In the genomic region with DNA sequence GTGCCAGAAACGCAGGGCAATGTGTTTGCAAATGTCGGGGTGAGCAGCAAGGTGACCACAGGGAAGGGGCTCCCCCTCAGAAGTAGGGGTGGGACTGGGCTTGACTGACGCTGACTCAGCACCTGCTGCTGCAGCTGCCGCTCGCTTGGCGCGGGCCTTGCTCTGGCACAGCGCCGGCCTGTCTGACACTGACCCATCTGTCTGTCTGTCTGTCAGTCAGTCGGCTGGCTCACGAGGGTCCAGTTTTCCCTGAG, we compare ENCODE assay signal across 9 mouse cellular contexts. TPM values are rescaled to one million over a fixed set of nuclear protein-coding genes. Genes with fewer than 3 reads are reported as not detected.
A peak's percentile ranks its signal among the peaks of the same experiment; 100 is the strongest.
DNase-seq lines count a peak whose midpoint lies in the region; ATAC-seq and TF ChIP-seq lines count a peak whose summit lies in the region.
"Had no signal": no experiment of that assay in that cellular context is flagged by ENCODE, and none has a peak within 500 bp of the region (broad histone marks: within the 10 kb centered on the region; RNA-seq: fewer than 3 reads in every experiment).

No protein-coding gene starts in this region.

- no peak for ATAC-seq in intestine, embryonic 14.5 days (replicated peaks; ENCODE audit: low FRiP score, low TSS enrichment, low read depth)
- 0 out of 2 replicates have a peak, but pooled peaks have one; percentile 4 for ATAC-seq in monocyte, adult 5-6 weeks (replicated peaks; ENCODE audit: insufficient number of reproducible peaks, low FRiP score, low TSS enrichment, poor library complexity, severe bottlenecking)

- H3K27me3 ChIP-seq in spleen, adult 2 months (ENCODE audit: control insufficient read depth, insufficient read depth, low read length): peaks cover 28% of the 10 kb centered on the region
- H3K27me3 ChIP-seq in intestine, embryonic 14.5 days (replicated peaks; ENCODE audit: control insufficient read depth, insufficient read depth, low read length): peaks cover 26% of the 10 kb centered on the region; the same call in 1 of the 2 replicates

- TF ChIP-seq POLR2A in spleen, adult 2 months (IDR thresholded peaks at IDR 0.05; ENCODE audit: low read depth, low read length): no peak

- H3K4me3 ChIP-seq in spleen, adult 2 months (ENCODE audit: extremely low read depth, insufficient read depth, insufficient read length): peak overlapping the region; percentile 10; the same call in 1 of the 2 replicates
- peak overlapping the region; percentile 41 for H3K4me3 ChIP-seq in intestine, embryonic 14.5 days (ENCODE audit: low read depth, low read length)

- no peaks in the 10 kb centered on the region for H3K9me3 ChIP-seq in intestine, embryonic 14.5 days (ENCODE audit: control insufficient read depth, low read length)

- peak; percentile 79 for DNase-seq in gastrocnemius, postnatal 10 days
- no peak for DNase-seq in gastrocnemius, adult 18-20 months (ENCODE audit: low spot score)
- DNase-seq in spleen, adult 2 months (ENCODE audit: low read depth in 1 of 2, low spot score in 2 of 2): no peak
- no peak for DNase-seq in spleen, postnatal 14 days (ENCODE audit: low spot score in 2 of 2)
- DNase-seq in intestine, embryonic 14.5 days (ENCODE audit: low spot score): no peak
- no peak for DNase-seq in cerebellum, postnatal 36 days
- DNase-seq in right cerebral cortex, postnatal 36 days (ENCODE audit: low spot score in 2 of 2): no peak

- H3K9ac ChIP-seq in intestine, embryonic 14.5 days (ENCODE audit: low read length): peak overlapping the region; percentile 48; the same call in 1 of the 2 replicates

- no peaks in the 10 kb centered on the region for H3K36me3 ChIP-seq in spleen, adult 2 months (ENCODE audit: control insufficient read depth, insufficient read depth, low read length)
- H3K36me3 ChIP-seq in intestine, embryonic 14.5 days (ENCODE audit: control insufficient read depth, insufficient read depth, low read length): no peaks in the 10 kb centered on the region

- peak overlapping the region; percentile 82 for H3K4me2 ChIP-seq in intestine, embryonic 14.5 days (ENCODE audit: low read length)

- WGBS in spleen, adult 2 months: 4% methylated on average over 11 of the region's 11 CpGs
- WGBS in intestine, embryonic 14.5 days: 4% methylated on average over 11 of the region's 11 CpGs

- H3K27ac ChIP-seq in spleen, adult 2 months (ENCODE audit: insufficient read depth, low read length): no peak overlapping the region
- 0 out of 2 replicates have a peak overlapping the region, but pooled peaks have one; percentile 19 for H3K27ac ChIP-seq in intestine, embryonic 14.5 days (ENCODE audit: low read depth)

- TF ChIP-seq CTCF in spleen, adult 2 months (IDR thresholded peaks at IDR 0.05; ENCODE audit: extremely low read depth, insufficient read depth, insufficient read length, insufficient replicate concordance): no peak

- peaks cover 38% of the 10 kb centered on the region for H3K4me1 ChIP-seq in spleen, adult 2 months (ENCODE audit: control insufficient read depth, insufficient read depth, insufficient read length)
- peaks cover 44% of the 10 kb centered on the region for H3K4me1 ChIP-seq in intestine, embryonic 14.5 days (replicated peaks; ENCODE audit: control insufficient read depth, insufficient read depth, low read length)

RNA-seq across cellular contexts. Expression of a gene that starts 1.6 kb away (rescaled TPM):
- total RNA-seq in gastrocnemius, postnatal 10 days (2021): 10 to 100 TPM; 10.5 to 12.2 TPM
- total RNA-seq in gastrocnemius, adult 18-20 months (2021): 1 to 10 TPM; 3.5 to 4.0 TPM
- polyA plus RNA-seq in spleen, adult 2 months (2012; rRNA removed): 1.1 and 1.2 TPM in 2 replicates
- 1.1 and 1.4 TPM in 2 replicates for polyA plus RNA-seq in intestine, embryonic 14.5 days (2014; fragmentation: Nextera tagmentation; extraction: Ambion mirVana)
- total RNA-seq in monocyte, adult 5-6 weeks (2017): 0.64 TPM in 1 of 3 replicates, not detected in the others

RNA-seq across cellular contexts. Expression of a gene that starts 4.3 kb away (rescaled TPM):
- total RNA-seq in gastrocnemius, postnatal 10 days (2021): 100 to 1,000 TPM; 105 to 124 TPM
- total RNA-seq in gastrocnemius, adult 18-20 months (2021): 10 to 100 TPM; 30.6 to 31.2 TPM
- polyA plus RNA-seq in spleen, adult 2 months (2012; rRNA removed): 7.1 and 8.4 TPM in 2 replicates
- 3.5 and 4.4 TPM in 2 replicates for polyA plus RNA-seq in intestine, embryonic 14.5 days (2014; fragmentation: Nextera tagmentation; extraction: Ambion mirVana)
- 2.3 to 5.8 TPM (median 2.7 TPM) in 3 replicates for total RNA-seq in monocyte, adult 5-6 weeks (2017)

RNA-seq across cellular contexts. Expression of a gene that starts 5.4 kb away (rescaled TPM):
- not detected for total RNA-seq in gastrocnemius, postnatal 10 days (2021)
- under 1 TPM; 0.14 to 0.18 TPM for total RNA-seq in gastrocnemius, adult 18-20 months (2021)
- polyA plus RNA-seq in spleen, adult 2 months (2012; rRNA removed): 0.23 and 0.31 TPM in 2 replicates
- polyA plus RNA-seq in intestine, embryonic 14.5 days (2014; fragmentation: Nextera tagmentation; extraction: Ambion mirVana): 16.1 and 22.9 TPM in 2 replicates
- total RNA-seq in monocyte, adult 5-6 weeks (2017): not detected in 3 replicates

RNA-seq across cellular contexts. Expression of a gene that starts 15.0 kb away (rescaled TPM):
- total RNA-seq in gastrocnemius, postnatal 10 days (2021): not detected
- total RNA-seq in gastrocnemius, adult 18-20 months (2021): not detected
- polyA plus RNA-seq in spleen, adult 2 months (2012; rRNA removed): not detected in 2 replicates
- not detected in 2 replicates for polyA plus RNA-seq in intestine, embryonic 14.5 days (2014; fragmentation: Nextera tagmentation; extraction: Ambion mirVana)
- not detected in 3 replicates for total RNA-seq in monocyte, adult 5-6 weeks (2017)
- total RNA-seq: hematopoietic stem cell, adult 5-6 weeks had no signal

RNA-seq across cellular contexts. Expression of a gene that starts 18.2 kb away (rescaled TPM):
- not detected for total RNA-seq in gastrocnemius, postnatal 10 days (2021)
- not detected for total RNA-seq in gastrocnemius, adult 18-20 months (2021)
- polyA plus RNA-seq in spleen, adult 2 months (2012; rRNA removed): not detected in 2 replicates
- not detected in 2 replicates for polyA plus RNA-seq in intestine, embryonic 14.5 days (2014; fragmentation: Nextera tagmentation; extraction: Ambion mirVana)
- total RNA-seq in monocyte, adult 5-6 weeks (2017): 0.29 TPM in 1 of 3 replicates, not detected in the others
- total RNA-seq: hematopoietic stem cell, adult 5-6 weeks had no signal
